Mouse (Mus musculus) midbrain, embryonic 16.5 days (tissue): Measurements from ENCODE around the gene Gjb5. TPM values are rescaled to one million over a fixed set of nuclear protein-coding genes. Genes with fewer than 3 reads are reported as not detected.

Experiments used
- ATAC-seq: fragments of 200-750 bp; cut with Nextera tagmentation; 2 replicates; pipeline ENCODE4 v1.8.0; 2017; ENCODE audit warnings: moderate TSS enrichment
- H3K27ac ChIP-seq: fragments of 300-500 bp; sonication (generic); 2 replicates; pipeline ENCODE4 v1.5.1; 2014; ENCODE audit warnings: mild to moderate bottlenecking, low read length, mixed read lengths
- H3K27me3 ChIP-seq: fragments of 300-500 bp; sonication (generic); 2 replicates; pipeline ENCODE4 v1.6.1; 2014; ENCODE audit warnings: low read depth, low read length, mixed read lengths; ENCODE audit not compliant: control insufficient read depth, insufficient read depth
- H3K36me3 ChIP-seq: fragments of 300-500 bp; sonication (generic); 2 replicates; pipeline ENCODE4 v1.6.1; 2014; ENCODE audit warnings: mild to moderate bottlenecking, low read length, moderate library complexity, mixed read lengths; ENCODE audit not compliant: control insufficient read depth, insufficient read depth
- H3K4me1 ChIP-seq: fragments of 300-500 bp; sonication (generic); 2 replicates; pipeline ENCODE4 v1.6.1; 2014; ENCODE audit warnings: mild to moderate bottlenecking, low read length, mixed read lengths; ENCODE audit not compliant: control insufficient read depth, insufficient read depth
- H3K4me2 ChIP-seq: fragments of 300-500 bp; sonication (generic); 2 replicates; pipeline ENCODE4 v1.6.1; 2014; ENCODE audit warnings: mild to moderate bottlenecking, low read length, mixed read lengths
- H3K4me3 ChIP-seq: fragments of 300-500 bp; sonication (generic); 2 replicates; pipeline ENCODE4 v1.5.1; 2014; ENCODE audit warnings: low read depth, mild to moderate bottlenecking, low read length, moderate library complexity, mixed read lengths
- H3K9ac ChIP-seq: fragments of 300-500 bp; sonication (generic); 2 replicates; pipeline ENCODE4 v1.6.1; 2014; ENCODE audit warnings: low read depth, low read length, mixed read lengths
- H3K9me3 ChIP-seq: fragments of 300-500 bp; sonication (generic); replicated peaks from 2 replicates; pipeline ENCODE4 v1.6.1; 2014; ENCODE audit warnings: mild to moderate bottlenecking, low read length, mixed read lengths; ENCODE audit not compliant: control insufficient read depth, poor library complexity, severe bottlenecking
- WGBS: fragments of 180-500 bp; shearing (Covaris S2); extraction: QIAGEN DNeasy Blood & Tissue Kit; methylation state at CpG from one replicate; pipeline ENCODE4 v1.1.7; 2014; 5-methylcytosine and 5-hydroxymethylcytosine counted together
- polyA plus RNA-seq: library from polyadenylated mRNA; unstranded; fragments of >200 nt; fragmentation: Nextera tagmentation; extraction: Ambion mirVana; gene quantifications from 2 replicates; pipeline ENCODE4 v1.2.1, GENCODE M21; 2015

The Gjb5 gene
- polyA plus RNA-seq, 1 experiment from 2014 or later = 0.18 TPM

GRCm38 (mm10) chr4:127374645-127375044, 16.7 kb upstream of the Gjb5 start:
- H3K4me1 ChIP-seq = peaks cover 4% of the 10 kb centered on the region; the same call in 1 of the 2 replicates
- 83% methylated on average over 4 of the region's 4 CpGs for WGBS
- no peak overlapping the region for H3K4me2 ChIP-seq
- no peaks in the 10 kb centered on the region for H3K36me3 ChIP-seq
- no peak overlapping the region for H3K9ac ChIP-seq
- H3K9me3 ChIP-seq = no peaks in the 10 kb centered on the region
- ATAC-seq = no peak
- H3K4me3 ChIP-seq = no peak overlapping the region
- H3K27ac ChIP-seq = no peak overlapping the region
- no peaks in the 10 kb centered on the region for H3K27me3 ChIP-seq

- Histone ChIP-seq H3K9ac (no peak overlapping the region), H3K4me1 (peaks cover 7% of the 10 kb centered on the region; the same call in 1 of the 2 replicates), H3K9me3 (no peaks in the 10 kb centered on the region), H3K4me3 (no peak overlapping the region), H3K36me3 (no peaks in the 10 kb centered on the region), H3K27me3 (no peaks in the 10 kb centered on the region), H3K4me2 (no peak overlapping the region), H3K27ac (no peak overlapping the region)
- ATAC-seq = no peak
- WGBS = 54% methylated on average over 8 of the region's 8 CpGs
These were observed 15.5 kb upstream of the Gjb5 start for GRCm38 (mm10) chr4:127373491-127373890.

- Histone ChIP-seq H3K9ac (no peak overlapping the region), H3K27me3 (no peaks in the 10 kb centered on the region), H3K9me3 (no peaks in the 10 kb centered on the region), H3K27ac (no peak overlapping the region), H3K4me2 (no peak overlapping the region), H3K4me3 (no peak overlapping the region), H3K36me3 (no peaks in the 10 kb centered on the region), H3K4me1 (peaks cover 8% of the 10 kb centered on the region; the same call in 1 of the 2 replicates)
- no peak for ATAC-seq
- 74% methylated on average over 5 of the region's 5 CpGs for WGBS
These were observed 13.6 kb upstream of the Gjb5 start for GRCm38 (mm10) chr4:127371546-127371945.

GRCm38 (mm10) chr4:127370447-127370846, 12.5 kb upstream of the Gjb5 start:
- H3K27ac ChIP-seq = no peak overlapping the region
- no peak for ATAC-seq
- no peak overlapping the region for H3K4me2 ChIP-seq
- WGBS = 58% methylated on average over 2 of the region's 2 CpGs
- H3K9me3 ChIP-seq = no peaks in the 10 kb centered on the region
- H3K36me3 ChIP-seq = no peaks in the 10 kb centered on the region
- no peak overlapping the region for H3K4me3 ChIP-seq
- H3K4me1 ChIP-seq = peaks cover 10% of the 10 kb centered on the region; the same call in 1 of the 2 replicates
- H3K9ac ChIP-seq = no peak overlapping the region
- no peaks in the 10 kb centered on the region for H3K27me3 ChIP-seq

- Histone ChIP-seq H3K27ac (no peak overlapping the region), H3K4me1 (peaks cover 13% of the 10 kb centered on the region; the same call in 1 of the 2 replicates), H3K4me2 (no peak overlapping the region; the same call in 1 of the 2 replicates), H3K9ac (no peak overlapping the region), H3K27me3 (no peaks in the 10 kb centered on the region), H3K36me3 (no peaks in the 10 kb centered on the region), H3K9me3 (no peaks in the 10 kb centered on the region), H3K4me3 (no peak overlapping the region)
- WGBS = 33% methylated on average over 13 of the region's 13 CpGs
- peak; percentile 61; the same call in 1 of the 2 replicates for ATAC-seq
These were observed 10.5 kb upstream of the Gjb5 start for GRCm38 (mm10) chr4:127368379-127368973.

GRCm38 (mm10) chr4:127365834-127366233, 7.9 kb upstream of the Gjb5 start:
- WGBS = 12% methylated on average over 4 of the region's 4 CpGs
- Histone ChIP-seq H3K27ac (no peak overlapping the region), H3K9ac (peak overlapping the region; percentile 3; the same call in 1 of the 2 replicates), H3K27me3 (no peaks in the 10 kb centered on the region), H3K9me3 (no peaks in the 10 kb centered on the region), H3K36me3 (no peaks in the 10 kb centered on the region), H3K4me3 (no peak overlapping the region), H3K4me2 (no peak overlapping the region), H3K4me1 (peaks cover 11% of the 10 kb centered on the region; the same call in 1 of the 2 replicates)
- ATAC-seq = no peak

GRCm38 (mm10) chr4:127365433-127365832, 7.5 kb upstream of the Gjb5 start:
- Histone ChIP-seq H3K27me3 (no peaks in the 10 kb centered on the region), H3K27ac (peak overlapping the region; percentile 19; the same call in 1 of the 2 replicates), H3K9ac (peak overlapping the region; percentile 3; the same call in 1 of the 2 replicates), H3K4me2 (no peak overlapping the region), H3K4me3 (no peak overlapping the region), H3K4me1 (peaks cover 11% of the 10 kb centered on the region; the same call in 1 of the 2 replicates), H3K9me3 (no peaks in the 10 kb centered on the region), H3K36me3 (no peaks in the 10 kb centered on the region)
- no peak for ATAC-seq
- WGBS = 23% methylated on average over 5 of the region's 5 CpGs

GRCm38 (mm10) chr4:127364431-127364830, 6.5 kb upstream of the Gjb5 start:
- 69% methylated on average over 6 of the region's 6 CpGs for WGBS
- Histone ChIP-seq H3K9ac (no peak overlapping the region), H3K27me3 (no peaks in the 10 kb centered on the region), H3K4me2 (no peak overlapping the region), H3K4me1 (peaks cover 11% of the 10 kb centered on the region; the same call in 1 of the 2 replicates), H3K4me3 (no peak overlapping the region), H3K9me3 (no peaks in the 10 kb centered on the region), H3K36me3 (no peaks in the 10 kb centered on the region), H3K27ac (no peak overlapping the region)
- no peak for ATAC-seq

- WGBS = 65% methylated on average over 4 of the region's 4 CpGs
- no peaks in the 10 kb centered on the region for H3K9me3 ChIP-seq
- no peaks in the 10 kb centered on the region for H3K36me3 ChIP-seq
- ATAC-seq = no peak
- no peak overlapping the region for H3K27ac ChIP-seq
- H3K27me3 ChIP-seq = no peaks in the 10 kb centered on the region
- H3K4me2 ChIP-seq = no peak overlapping the region
- H3K4me3 ChIP-seq = no peak overlapping the region
- no peak overlapping the region for H3K9ac ChIP-seq
- H3K4me1 ChIP-seq = peaks cover 7% of the 10 kb centered on the region; the same call in 1 of the 2 replicates
These were observed 5.3 kb upstream of the Gjb5 start for GRCm38 (mm10) chr4:127363331-127363730.
